Mouse (Mus musculus): Measurements from ENCODE around the gene Cdyl.

- no peak for TF ChIP-seq CTCF (IDR thresholded peaks at IDR 0.05; ENCODE audit: borderline replicate concordance, insufficient read depth, low read depth, low read length)
- no peak for TF ChIP-seq POLR2A (IDR thresholded peaks at IDR 0.05; ENCODE audit: borderline replicate concordance, insufficient read depth, low read length)
Observed at GRCm38 (mm10) chr13:35676921-35677320, 17.3 kb downstream of the Cdyl start.

All from cerebellum, adult 2 months (tissue).